32 mouse cellular contexts compared by ENCODE assay signal in the genomic region with DNA sequence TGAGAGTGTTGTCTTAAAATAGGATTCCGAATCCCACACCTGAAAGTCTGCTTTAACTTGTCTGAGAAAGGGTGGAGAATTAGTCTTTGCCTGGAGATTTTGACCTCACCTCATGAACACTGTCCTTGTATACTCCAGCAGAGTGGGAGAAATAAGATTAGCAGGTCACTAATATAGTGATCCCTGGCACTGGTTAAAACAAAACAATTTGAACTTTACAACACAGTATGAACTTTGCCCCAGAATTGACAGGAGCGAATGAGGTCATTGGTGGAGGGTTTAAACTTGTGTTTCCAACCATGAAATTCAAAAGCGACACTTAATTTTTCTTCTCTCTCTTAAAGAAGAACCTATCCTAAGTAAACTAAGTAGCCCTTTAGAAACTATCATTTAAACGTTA. TPM values are rescaled to one million over a fixed set of nuclear protein-coding genes. Genes with fewer than 3 reads are reported as not detected.
DNase-seq lines count a peak whose midpoint lies in the region; ATAC-seq and TF ChIP-seq lines count a peak whose summit lies in the region.
"Had no signal": no experiment of that assay in that cellular context is flagged by ENCODE, and none has a peak within 500 bp of the region (broad histone marks: within the 10 kb centered on the region; RNA-seq: fewer than 3 reads in every experiment).

No protein-coding gene starts in this region.

- TF ChIP-seq EP300 in liver, postnatal 0 days (IDR thresholded peaks at IDR 0.05; ENCODE audit: low read depth) = 0 out of 2 replicates have a peak, but pooled peaks have one; percentile 23

- 52% methylated on average over 4 of the region's 4 CpGs for WGBS in kidney, adult 2 months
- 60% methylated on average over 4 of the region's 4 CpGs for WGBS in kidney, embryonic 14.5 days
- 64% methylated on average over 4 of the region's 4 CpGs for WGBS in kidney, postnatal 0 days
- WGBS in liver, postnatal 0 days (ENCODE audit: insufficient replicate concordance) = 65% methylated on average over 4 of the region's 4 CpGs
- WGBS in liver, embryonic 12.5 days (ENCODE audit: insufficient replicate concordance) = 65% methylated on average over 4 of the region's 4 CpGs

- H3K4me3 ChIP-seq in kidney, adult 2 months (ENCODE audit: insufficient read depth, low read depth, low read length) = no peak overlapping the region
- no peak overlapping the region for H3K4me3 ChIP-seq in kidney, embryonic 14.5 days (ENCODE audit: low read length)
- no peak overlapping the region for H3K4me3 ChIP-seq in kidney, postnatal 0 days (replicated peaks; ENCODE audit: low read depth, low read length)
- no peak overlapping the region for H3K4me3 ChIP-seq in liver, postnatal 0 days (ENCODE audit: low read depth, low read length)
- no peak overlapping the region for H3K4me3 ChIP-seq in liver, embryonic 12.5 days
- H3K4me3 ChIP-seq: embryonic facial prominence, embryonic 12.5 days; embryonic facial prominence, embryonic 15.5 days; gastrocnemius, adult 2 months; heart, embryonic 12.5 days; heart, embryonic 15.5 days had no signal

- no peaks in the 10 kb centered on the region for H3K9me3 ChIP-seq in kidney, embryonic 14.5 days (ENCODE audit: control insufficient read depth, low read length)
- no peaks in the 10 kb centered on the region for H3K9me3 ChIP-seq in kidney, postnatal 0 days (replicated peaks; ENCODE audit: low read length)
- H3K9me3 ChIP-seq in liver, postnatal 0 days (ENCODE audit: low read length) = no peaks in the 10 kb centered on the region
- no peaks in the 10 kb centered on the region for H3K9me3 ChIP-seq in liver, embryonic 12.5 days (replicated peaks)
- H3K9me3 ChIP-seq: embryonic facial prominence, embryonic 12.5 days; embryonic facial prominence, embryonic 15.5 days; G1E; heart, embryonic 12.5 days; heart, embryonic 15.5 days had no signal

- no peak overlapping the region for H3K4me2 ChIP-seq in kidney, embryonic 14.5 days (replicated peaks; ENCODE audit: low read depth, low read length)
- no peak overlapping the region for H3K4me2 ChIP-seq in kidney, postnatal 0 days (ENCODE audit: low read length)
- no peak overlapping the region for H3K4me2 ChIP-seq in liver, postnatal 0 days (ENCODE audit: low read depth, low read length)
- no peak overlapping the region for H3K4me2 ChIP-seq in liver, embryonic 12.5 days
- H3K4me2 ChIP-seq: embryonic facial prominence, embryonic 12.5 days; embryonic facial prominence, embryonic 15.5 days; heart, embryonic 12.5 days; heart, embryonic 15.5 days; hindbrain, embryonic 14.5 days had no signal

- TF ChIP-seq CTCF in kidney, adult 2 months (conservative IDR thresholded peaks at IDR 0.05; ENCODE audit: insufficient read depth, insufficient read length, low read depth, low read length) = no peak
- TF ChIP-seq CTCF in kidney, postnatal 0 days (IDR thresholded peaks at IDR 0.05; ENCODE audit: low read depth) = no peak
- TF ChIP-seq CTCF in liver, postnatal 0 days (IDR thresholded peaks at IDR 0.05; ENCODE audit: low read depth) = no peak

- no peaks in the 10 kb centered on the region for H3K27me3 ChIP-seq in kidney, adult 2 months (replicated peaks; ENCODE audit: control insufficient read depth, insufficient read depth, low read length)
- no peaks in the 10 kb centered on the region for H3K27me3 ChIP-seq in kidney, embryonic 14.5 days (ENCODE audit: control insufficient read depth, insufficient read depth, low read length)
- no peaks in the 10 kb centered on the region for H3K27me3 ChIP-seq in kidney, postnatal 0 days (ENCODE audit: insufficient read depth, low read length)
- H3K27me3 ChIP-seq in liver, postnatal 0 days (ENCODE audit: insufficient read depth, low read length) = no peaks in the 10 kb centered on the region
- no peaks in the 10 kb centered on the region for H3K27me3 ChIP-seq in liver, embryonic 12.5 days (replicated peaks)
- H3K27me3 ChIP-seq: CH12.LX; embryonic facial prominence, embryonic 12.5 days; embryonic facial prominence, embryonic 15.5 days; heart, embryonic 12.5 days; heart, embryonic 15.5 days; Patski had no signal

- peak; percentile 15 for DNase-seq in adrenal gland, postnatal 10 days
- no peak for DNase-seq in adrenal gland, postnatal 14 days
- peak; percentile 82 for DNase-seq in kidney, adult 2 months
- peak; percentile 10 for DNase-seq in kidney, postnatal 0 days (ENCODE audit: low spot score)
- no peak for DNase-seq in kidney, postnatal 4 days
- DNase-seq in liver, postnatal 0 days = no peak
- DNase-seq: adrenal gland, adult 2 months; adrenal gland, postnatal 36 days; cerebellum, adult 11 months; cerebellum, adult 2 months; cerebellum, adult 9-11 months; cerebellum, postnatal 25 days; forebrain, postnatal 0 days; gastrocnemius, adult 2 months; gastrocnemius, postnatal 14 days; heart, adult 18-20 months; heart, postnatal 4 days had no signal

- ATAC-seq in kidney, embryonic 14.5 days (ENCODE audit: low FRiP score, low TSS enrichment) = no peak
- ATAC-seq in kidney, postnatal 0 days (replicated peaks; ENCODE audit: low FRiP score, low read depth) = no peak
- peak; percentile 82 for ATAC-seq in liver, postnatal 0 days
- no peak for ATAC-seq in liver, embryonic 12.5 days
- ATAC-seq: forebrain, embryonic 14.5 days; forebrain, postnatal 0 days; hindbrain, postnatal 0 days; Patski had no signal

- no peak overlapping the region for H3K9ac ChIP-seq in kidney, embryonic 14.5 days (ENCODE audit: low read depth, low read length)
- no peak overlapping the region for H3K9ac ChIP-seq in kidney, postnatal 0 days (ENCODE audit: low read depth, low read length)
- no peak overlapping the region for H3K9ac ChIP-seq in liver, postnatal 0 days (replicated peaks)
- H3K9ac ChIP-seq in liver, embryonic 12.5 days = no peak overlapping the region
- H3K9ac ChIP-seq: embryonic facial prominence, embryonic 12.5 days; embryonic facial prominence, embryonic 15.5 days; forebrain, postnatal 0 days; heart, embryonic 12.5 days; heart, embryonic 15.5 days; hindbrain, embryonic 14.5 days had no signal

- H3K27ac ChIP-seq in kidney, adult 2 months (ENCODE audit: insufficient read depth, low read depth, low read length) = no peak overlapping the region
- no peak overlapping the region for H3K27ac ChIP-seq in kidney, embryonic 14.5 days (ENCODE audit: low read depth, low read length)
- no peak overlapping the region for H3K27ac ChIP-seq in kidney, postnatal 0 days
- H3K27ac ChIP-seq in liver, postnatal 0 days (ENCODE audit: low read depth) = no peak overlapping the region
- no peak overlapping the region for H3K27ac ChIP-seq in liver, embryonic 12.5 days
- H3K27ac ChIP-seq: embryonic facial prominence, embryonic 12.5 days; embryonic facial prominence, embryonic 15.5 days; gastrocnemius, adult 2 months; heart, embryonic 15.5 days; hindbrain, embryonic 14.5 days; hindbrain, postnatal 0 days had no signal

- H3K36me3 ChIP-seq in kidney, adult 2 months (ENCODE audit: control insufficient read depth, insufficient read depth, low read length) = no peaks in the 10 kb centered on the region
- H3K36me3 ChIP-seq in kidney, embryonic 14.5 days (ENCODE audit: control insufficient read depth, insufficient read depth, low read length) = no peaks in the 10 kb centered on the region
- H3K36me3 ChIP-seq in kidney, postnatal 0 days (ENCODE audit: insufficient read depth, low read length) = no peaks in the 10 kb centered on the region
- no peaks in the 10 kb centered on the region for H3K36me3 ChIP-seq in liver, postnatal 0 days (replicated peaks; ENCODE audit: insufficient read depth, low read length)
- H3K36me3 ChIP-seq in liver, embryonic 12.5 days = no peaks in the 10 kb centered on the region
- H3K36me3 ChIP-seq: embryonic facial prominence, embryonic 12.5 days; embryonic facial prominence, embryonic 15.5 days; G1E; heart, embryonic 12.5 days; heart, embryonic 15.5 days had no signal

- no peak for TF ChIP-seq POLR2A in kidney, adult 2 months (IDR thresholded peaks at IDR 0.05; ENCODE audit: low read depth, low read length)

- H3K4me1 ChIP-seq in kidney, adult 2 months (ENCODE audit: control insufficient read depth, insufficient read depth, low read length) = peaks cover 4% of the 10 kb centered on the region; the same call in 1 of the 2 replicates
- H3K4me1 ChIP-seq in kidney, embryonic 14.5 days (ENCODE audit: control insufficient read depth, insufficient read depth, low read length) = no peaks in the 10 kb centered on the region; the same call in 1 of the 2 replicates
- H3K4me1 ChIP-seq in kidney, postnatal 0 days (replicated peaks; ENCODE audit: insufficient read depth, low read length) = no peaks in the 10 kb centered on the region
- H3K4me1 ChIP-seq in liver, postnatal 0 days (ENCODE audit: insufficient read depth) = no peaks in the 10 kb centered on the region
- no peaks in the 10 kb centered on the region for H3K4me1 ChIP-seq in liver, embryonic 12.5 days
- H3K4me1 ChIP-seq: embryonic facial prominence, embryonic 15.5 days; heart, embryonic 15.5 days had no signal

RNA-seq across cellular contexts. Expression of gene Adtrp, which starts 3.4 kb away (rescaled TPM):
- 100 to 1,000 TPM in 1 of 2 experiments, 10 to 100 TPM in 1; 74.8 to 101 TPM for total RNA-seq in adrenal gland, postnatal 10 days (2021)
- 93.7 and 96.6 TPM in 2 replicates for total RNA-seq in adrenal gland, postnatal 14 days (2021)
- 165 and 199 TPM in 2 replicates for polyA plus RNA-seq in kidney, adult 2 months (2012; rRNA removed)
- 0.23 and 0.67 TPM in 2 replicates for polyA plus RNA-seq in kidney, embryonic 14.5 days (2014; fragmentation: Nextera tagmentation; extraction: Ambion mirVana)
- polyA plus RNA-seq in kidney, postnatal 0 days (2015; fragmentation: Nextera tagmentation; extraction: Ambion mirVana) = 3.2 and 4.3 TPM in 2 replicates
- polyA plus RNA-seq in liver, postnatal 0 days (2015; fragmentation: Nextera tagmentation; extraction: Ambion mirVana) = 94.2 and 94.5 TPM in 2 replicates
- polyA plus RNA-seq in liver, embryonic 12.5 days (2016; fragmentation: Nextera tagmentation; extraction: Ambion mirVana) = not detected in 2 replicates
- total RNA-seq: common myeloid progenitor, adult 5-6 weeks; forebrain, postnatal 0 days; G1E; gastrocnemius, adult 2 months had no signal
- polyA plus RNA-seq: forebrain, embryonic 11.5 days; forebrain, embryonic 14.5 days; forebrain, postnatal 0 days; G1E; heart, embryonic 12.5 days; hindbrain, embryonic 11.5 days; Patski had no signal

Comparison
In these comparisons a context has a peak if more than half of its experiments do, and no peak if none do; other contexts are left out.
1. DNase-seq: peak in adrenal gland, postnatal 10 days (single experiment), kidney, adult 2 months (single experiment) and kidney, postnatal 0 days (single experiment); none in adrenal gland, postnatal 14 days (single experiment), kidney, postnatal 4 days (0 of 2) and liver, postnatal 0 days (single experiment).
2. RNA of gene Adtrp, which starts 3.4 kb away (polyA plus RNA-seq): 165 to 199 TPM in kidney, adult 2 months and 94.2 to 94.5 TPM in liver, postnatal 0 days; 3.2 to 4.3 TPM in kidney, postnatal 0 days, 0.23 to 0.67 TPM in kidney, embryonic 14.5 days and not detected in liver, embryonic 12.5 days; every median in the first group is over 10 times any median in the second.